Mouse (Mus musculus) forebrain, embryonic 13.5 days (tissue): Measurements from ENCODE around the gene Wdr35. TPM values are rescaled to one million over a fixed set of nuclear protein-coding genes. Genes with fewer than 3 reads are reported as not detected.
A peak's percentile ranks its signal among the peaks of the same experiment; 100 is the strongest.

Source experiments
- ATAC-seq: fragments of 200-750 bp; cut with Nextera tagmentation; 2 replicates; pipeline ENCODE4 v1.8.0; 2017
- H3K27ac ChIP-seq: fragments of 300-500 bp; sonication (generic); 2 replicates; pipeline ENCODE4 v1.5.1; 2015; ENCODE audit warnings: inconsistent platforms, mild to moderate bottlenecking, moderate library complexity
- H3K27me3 ChIP-seq: fragments of 300-500 bp; sonication (generic); 2 replicates; pipeline ENCODE4 v1.6.1; 2015; ENCODE audit warnings: mild to moderate bottlenecking, inconsistent platforms
- H3K36me3 ChIP-seq: fragments of 300-500 bp; sonication (generic); 2 replicates; pipeline ENCODE4 v1.6.1; 2015; ENCODE audit warnings: mild to moderate bottlenecking, inconsistent platforms; ENCODE audit not compliant: poor library complexity, severe bottlenecking
- H3K4me1 ChIP-seq: fragments of 300-500 bp; sonication (generic); 2 replicates; pipeline ENCODE4 v1.6.1; 2015; ENCODE audit warnings: inconsistent platforms
- H3K4me2 ChIP-seq: fragments of 300-500 bp; sonication (generic); 2 replicates; pipeline ENCODE4 v1.6.1; 2015; ENCODE audit warnings: inconsistent platforms, mild to moderate bottlenecking, moderate library complexity
- H3K4me3 ChIP-seq: fragments of 300-500 bp; sonication (generic); 2 replicates; pipeline ENCODE4 v1.5.1; 2015; ENCODE audit warnings: mild to moderate bottlenecking, inconsistent platforms
- H3K9ac ChIP-seq: fragments of 300-500 bp; sonication (generic); 2 replicates; pipeline ENCODE4 v1.6.1; 2015; ENCODE audit warnings: mild to moderate bottlenecking, inconsistent platforms
- H3K9me3 ChIP-seq: fragments of 300-500 bp; sonication (generic); replicated peaks from 2 replicates; pipeline ENCODE4 v1.6.1; 2016; ENCODE audit warnings: inconsistent platforms
- WGBS: fragments of 180-500 bp; shearing (Covaris S2); methylation state at CpG from one replicate; pipeline ENCODE4 v1.1.7; 2015; 5-methylcytosine and 5-hydroxymethylcytosine counted together
- polyA plus RNA-seq: library from polyadenylated mRNA; unstranded; fragments of >200 nt; fragmentation: Nextera tagmentation; extraction: Ambion mirVana; gene quantifications from 2 replicates; pipeline ENCODE4 v1.2.1, GENCODE M21; 2015

Gene Wdr35
- polyA plus RNA-seq, 1 experiment from 2014 or later, result 21.3 TPM

DNA sequence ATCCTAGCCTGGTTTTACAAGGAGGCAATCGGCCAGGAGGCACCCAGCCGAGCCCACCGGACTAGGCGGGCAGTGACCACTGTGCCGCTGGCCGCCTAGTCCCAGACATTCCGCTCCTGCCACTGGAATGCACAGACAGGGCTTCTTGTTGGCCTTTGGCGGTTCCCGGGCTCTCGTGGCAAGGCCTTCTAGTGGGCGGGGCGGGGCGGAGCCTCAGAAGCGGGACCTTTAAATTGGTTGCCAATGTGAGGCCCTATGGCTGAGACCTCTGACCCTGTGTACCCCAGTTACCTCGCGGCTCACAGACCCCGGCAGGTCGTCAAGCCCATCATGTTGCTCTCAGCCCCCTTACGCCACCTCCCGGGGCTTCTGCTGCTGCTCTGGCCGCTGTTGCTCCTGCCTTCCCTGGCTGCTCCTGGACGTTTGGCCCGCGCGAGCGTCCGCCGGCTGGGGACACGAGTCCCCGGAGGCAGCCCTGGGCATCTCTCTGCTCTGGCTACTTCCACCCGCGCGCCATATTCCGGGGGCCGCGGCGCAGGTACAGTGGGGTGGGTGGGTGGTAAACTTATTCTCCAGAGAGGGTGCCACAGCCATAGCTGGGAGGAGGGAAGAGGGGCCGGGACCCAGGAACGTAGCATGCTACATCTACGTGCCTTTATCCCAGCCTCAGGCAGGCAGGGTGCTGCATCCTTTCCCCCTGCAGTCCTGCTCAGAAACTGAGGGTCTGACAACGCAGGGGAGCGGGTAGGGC lies 25.8 kb upstream of the Wdr35 start, which contains the start of gene Matn3:
Gene Matn3, plus strand, starts transcription at position 216 of the 751 bp plus-strand sequence.
- peak; percentile 75 for ATAC-seq
- Histone ChIP-seq H3K27me3 (0 out of 2 replicates have a peak, but pooled peaks cover 4% of the 10 kb centered on the region), H3K9ac (peak within 1 kb of the TSS; percentile 62), H3K4me2 (peak within 1 kb of the TSS; percentile 80), H3K9me3 (no peaks in the 10 kb centered on the region), H3K4me3 (peak within 1 kb of the TSS; percentile 42), H3K36me3 (no peaks in the 10 kb centered on the region), H3K4me1 (peaks cover 11% of the 10 kb centered on the region), H3K27ac (no peak within 1 kb of the TSS)
- WGBS, result under 1% methylated on average over 42 of the region's 42 CpGs

DNA sequence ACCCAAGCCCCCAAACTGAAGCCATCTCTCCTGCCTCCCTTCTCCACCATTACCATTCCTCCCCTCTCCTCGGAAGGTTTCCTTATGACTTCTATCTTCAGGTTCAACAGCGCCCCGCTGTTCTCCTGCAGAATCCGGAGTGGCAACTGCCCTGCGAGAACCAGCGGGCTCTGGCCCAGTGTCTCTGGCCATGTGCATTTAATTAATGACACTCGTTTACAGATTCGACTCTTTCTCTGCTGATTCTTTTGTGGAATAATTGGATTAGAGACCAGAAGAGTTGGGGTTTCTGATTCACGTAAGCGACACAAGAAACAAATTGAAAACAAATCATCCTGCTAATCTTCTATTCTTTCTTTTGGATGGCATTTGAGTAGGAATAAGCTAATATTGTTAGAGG lies 20.6 kb upstream of the Wdr35 start:
- Histone ChIP-seq H3K27me3 (no peaks in the 10 kb centered on the region), H3K4me3 (no peak overlapping the region), H3K4me1 (peaks cover 3% of the 10 kb centered on the region; the same call in 1 of the 2 replicates), H3K36me3 (no peaks in the 10 kb centered on the region), H3K9me3 (no peaks in the 10 kb centered on the region), H3K9ac (no peak overlapping the region), H3K4me2 (no peak overlapping the region), H3K27ac (no peak overlapping the region)
- 37% methylated on average over 10 of the region's 10 CpGs for WGBS
- ATAC-seq, result no peak

DNA sequence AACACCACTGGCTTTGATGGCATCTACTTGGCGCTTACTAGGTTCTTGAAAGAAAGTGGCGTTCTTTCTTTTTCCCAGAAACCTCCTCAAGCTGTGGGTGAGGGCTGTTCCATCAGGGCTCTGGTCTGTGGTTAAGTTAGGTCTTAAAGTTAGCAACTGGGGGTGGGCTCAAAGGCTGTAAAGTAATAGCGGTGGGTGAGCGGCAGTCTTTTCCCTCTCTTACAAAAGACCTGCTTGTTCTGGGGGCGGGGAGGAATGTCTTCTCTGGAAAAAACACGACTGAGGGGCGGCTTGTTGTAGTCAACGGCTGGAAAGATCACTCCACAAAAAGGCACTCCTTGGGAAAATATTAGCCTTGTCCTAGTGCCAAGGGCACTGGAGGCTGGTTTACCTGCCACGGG lies 19.5 kb upstream of the Wdr35 start:
- Histone ChIP-seq H3K36me3 (no peaks in the 10 kb centered on the region), H3K27ac (no peak overlapping the region), H3K9me3 (no peaks in the 10 kb centered on the region), H3K4me2 (no peak overlapping the region), H3K4me3 (no peak overlapping the region), H3K4me1 (no peaks in the 10 kb centered on the region), H3K27me3 (no peaks in the 10 kb centered on the region), H3K9ac (no peak overlapping the region)
- ATAC-seq, result no peak
- 46% methylated on average over 9 of the region's 9 CpGs for WGBS

DNA sequence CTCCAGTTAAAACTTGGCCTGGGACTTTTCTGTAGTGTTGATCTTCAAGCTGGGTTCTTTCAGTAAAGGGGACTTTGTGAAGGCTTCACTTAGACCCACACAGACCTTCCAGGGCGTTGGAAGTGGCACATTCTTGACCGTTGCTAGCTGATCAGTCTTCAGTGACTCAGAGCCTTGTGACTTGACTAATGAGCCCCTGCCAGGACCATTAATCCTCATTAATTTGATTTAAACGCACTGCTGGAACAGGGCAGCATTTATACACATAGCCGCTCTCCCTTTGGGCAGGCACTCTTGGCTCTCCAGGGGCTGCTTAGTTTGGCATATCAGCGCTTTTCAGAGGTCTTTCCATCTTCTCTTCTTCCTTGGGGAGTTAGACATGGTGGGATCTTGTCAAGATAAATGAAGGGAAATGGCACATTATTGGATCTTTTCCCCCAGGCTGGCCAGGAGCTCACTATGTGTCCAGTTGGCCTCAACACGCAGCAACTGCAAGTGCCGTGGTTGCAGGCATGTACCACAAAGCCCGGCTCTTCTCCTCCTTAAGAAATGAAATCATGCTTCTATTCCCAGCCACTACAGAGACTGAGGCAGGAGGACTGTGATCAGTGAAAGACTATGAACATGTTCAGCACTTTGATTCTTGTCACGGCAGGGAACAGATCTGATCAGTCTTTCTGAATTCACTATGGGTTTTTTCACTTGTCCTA lies 11.9 kb upstream of the Wdr35 start:
- H3K27ac ChIP-seq, result no peak overlapping the region
- no peaks in the 10 kb centered on the region for H3K27me3 ChIP-seq
- WGBS, result 45% methylated on average over 9 of the region's 9 CpGs
- no peaks in the 10 kb centered on the region for H3K9me3 ChIP-seq
- H3K36me3 ChIP-seq, result no peaks in the 10 kb centered on the region
- no peak overlapping the region for H3K9ac ChIP-seq
- H3K4me1 ChIP-seq, result no peaks in the 10 kb centered on the region; the same call in 1 of the 2 replicates
- ATAC-seq, result no peak
- H3K4me2 ChIP-seq, result no peak overlapping the region
- no peak overlapping the region for H3K4me3 ChIP-seq

DNA sequence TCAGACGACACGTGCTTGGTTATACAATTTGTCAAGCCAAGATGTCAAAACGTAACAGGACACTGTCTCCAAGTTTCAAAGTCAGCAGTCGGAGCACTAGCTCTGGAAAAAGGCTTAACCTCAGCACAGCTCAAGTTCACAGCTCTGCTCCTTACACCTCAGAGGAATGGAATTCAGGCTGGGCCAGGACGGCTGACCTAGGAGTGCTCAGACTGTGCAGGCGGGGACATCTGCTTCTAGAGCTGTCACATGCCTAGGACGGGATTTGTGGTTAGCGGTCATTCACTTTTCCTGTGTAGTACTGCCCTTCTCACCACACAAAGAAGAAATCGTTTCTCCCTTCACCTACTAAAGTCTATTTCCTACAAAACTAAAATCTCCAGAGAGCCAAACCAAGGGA lies 3.9 kb upstream of the Wdr35 start:
- Histone ChIP-seq H3K9ac (no peak overlapping the region), H3K9me3 (no peaks in the 10 kb centered on the region), H3K4me2 (no peak overlapping the region), H3K4me1 (peaks cover 11% of the 10 kb centered on the region), H3K27ac (no peak overlapping the region), H3K27me3 (no peaks in the 10 kb centered on the region), H3K36me3 (no peaks in the 10 kb centered on the region), H3K4me3 (no peak overlapping the region)
- 46% methylated on average over 9 of the region's 9 CpGs for WGBS
- no peak for ATAC-seq

DNA sequence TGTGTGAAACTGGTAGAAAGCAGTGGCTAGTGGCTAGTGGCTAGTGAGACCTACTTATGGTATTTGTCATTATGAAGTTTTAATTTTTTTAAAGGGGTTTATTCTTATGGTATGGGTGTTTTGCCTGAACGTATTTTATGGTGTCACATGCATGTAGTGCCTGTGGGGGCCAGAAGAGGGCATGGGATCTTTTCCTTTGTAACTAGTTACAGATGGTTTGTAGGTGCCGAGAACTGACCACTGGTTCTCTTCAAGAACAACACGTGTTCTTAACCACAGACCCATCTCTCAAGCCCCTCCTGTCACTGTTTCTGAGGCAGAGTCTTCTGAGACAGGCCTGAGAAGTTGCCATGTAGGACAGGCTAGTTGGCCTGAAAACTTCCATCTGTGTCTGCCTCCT lies 1.4 kb downstream of the Wdr35 start:
- Histone ChIP-seq H3K4me1 (peaks cover 11% of the 10 kb centered on the region), H3K9me3 (no peaks in the 10 kb centered on the region), H3K36me3 (peaks cover 16% of the 10 kb centered on the region), H3K4me3 (no peak overlapping the region), H3K9ac (0 out of 2 replicates have a peak overlapping the region, but pooled peaks have one; percentile 77), H3K27ac (no peak overlapping the region), H3K4me2 (peak overlapping the region; percentile 84), H3K27me3 (no peaks in the 10 kb centered on the region)
- ATAC-seq, result no peak
- 82% methylated on average over 3 of the region's 3 CpGs for WGBS

DNA sequence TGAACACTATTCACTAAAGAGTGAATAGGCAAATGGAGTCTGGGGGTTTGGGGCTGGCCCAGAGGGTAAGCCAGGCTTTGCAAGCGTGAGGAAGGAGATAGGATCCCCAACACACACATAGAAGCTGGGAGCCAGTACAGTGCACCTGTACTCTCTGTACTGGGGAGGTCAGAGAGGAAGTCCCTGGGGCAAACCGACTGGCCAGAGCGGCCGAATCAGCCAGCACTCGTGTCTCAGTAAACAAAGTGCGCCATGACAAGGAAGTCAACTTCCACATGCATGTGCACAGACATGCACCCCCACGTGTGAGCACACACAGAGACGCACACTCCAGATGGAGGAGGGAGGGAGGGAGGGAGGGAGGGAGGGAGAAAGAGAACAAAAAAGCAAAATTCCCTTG lies 19.5 kb downstream of the Wdr35 start:
- H3K9me3 ChIP-seq, result no peaks in the 10 kb centered on the region
- H3K36me3 ChIP-seq, result peaks cover 24% of the 10 kb centered on the region
- H3K4me1 ChIP-seq, result no peaks in the 10 kb centered on the region
- H3K27me3 ChIP-seq, result no peaks in the 10 kb centered on the region
- H3K4me2 ChIP-seq, result no peak overlapping the region
- no peak overlapping the region for H3K4me3 ChIP-seq
- no peak for ATAC-seq
- no peak overlapping the region for H3K27ac ChIP-seq
- WGBS, result 82% methylated on average over 8 of the region's 8 CpGs
- H3K9ac ChIP-seq, result no peak overlapping the region

DNA sequence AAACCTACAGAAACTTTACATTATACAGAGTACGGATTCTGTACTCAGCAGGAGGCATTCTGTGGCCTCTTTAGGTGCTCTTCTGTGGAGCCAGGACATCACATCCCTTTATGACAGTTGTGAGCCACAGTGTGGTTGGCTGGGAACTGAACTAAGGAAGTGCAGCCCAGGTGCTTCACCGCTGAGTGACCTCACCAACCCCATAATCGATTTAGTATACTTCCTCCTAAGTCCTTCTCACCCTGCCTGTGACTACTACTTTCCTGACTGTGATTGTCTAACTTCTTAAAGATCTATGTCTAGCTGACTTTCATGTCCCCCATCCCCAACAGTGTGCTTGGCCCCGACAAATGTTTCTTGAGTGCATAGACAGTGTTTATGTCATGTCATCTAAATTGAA lies 24.6 kb downstream of the Wdr35 start:
- H3K9ac ChIP-seq, result no peak overlapping the region
- H3K27ac ChIP-seq, result no peak overlapping the region
- peaks cover 11% of the 10 kb centered on the region for H3K36me3 ChIP-seq
- H3K4me2 ChIP-seq, result no peak overlapping the region
- H3K4me3 ChIP-seq, result no peak overlapping the region
- H3K9me3 ChIP-seq, result no peaks in the 10 kb centered on the region
- no peaks in the 10 kb centered on the region for H3K27me3 ChIP-seq
- 95% methylated on average over 4 of the region's 4 CpGs for WGBS
- H3K4me1 ChIP-seq, result no peaks in the 10 kb centered on the region
- ATAC-seq, result no peak

DNA sequence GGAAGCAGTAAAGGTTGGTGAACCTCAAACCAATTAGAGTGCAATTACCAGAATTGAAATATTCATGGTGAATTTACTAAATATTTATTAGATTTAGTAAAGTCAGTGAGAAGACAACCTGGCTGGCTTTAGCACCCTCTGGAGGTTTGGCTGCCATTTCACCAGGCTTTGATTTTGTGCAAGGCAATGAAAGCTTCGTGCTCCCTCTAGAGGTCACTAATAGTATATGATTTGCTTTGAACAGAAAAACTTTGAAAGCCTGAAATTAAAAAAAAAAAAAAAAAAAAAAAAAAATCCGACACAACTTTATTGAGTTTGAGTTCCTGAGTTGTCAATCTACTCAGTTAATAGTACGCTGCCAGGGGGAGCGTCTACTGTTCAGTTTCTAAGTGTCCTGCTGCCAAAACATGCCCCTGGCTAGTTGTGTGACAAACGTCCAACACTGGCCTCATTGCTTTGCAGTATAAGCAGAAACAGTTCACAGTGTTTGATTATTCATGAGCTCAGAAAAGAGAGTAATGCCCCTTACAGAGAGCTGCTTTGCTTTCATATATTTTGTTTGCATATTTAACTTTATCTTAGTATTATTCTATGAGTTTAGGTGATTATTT lies 28.5 kb downstream of the Wdr35 start:
- no peak overlapping the region for H3K27ac ChIP-seq
- no peaks in the 10 kb centered on the region for H3K4me1 ChIP-seq
- H3K36me3 ChIP-seq, result peaks cover 16% of the 10 kb centered on the region; the same call in 1 of the 2 replicates
- no peak overlapping the region for H3K4me3 ChIP-seq
- 7% methylated on average over 5 of the region's 5 CpGs for WGBS
- no peaks in the 10 kb centered on the region for H3K9me3 ChIP-seq
- H3K9ac ChIP-seq, result no peak overlapping the region
- H3K4me2 ChIP-seq, result no peak overlapping the region
- H3K27me3 ChIP-seq, result no peaks in the 10 kb centered on the region
- ATAC-seq, result peak; percentile 77

DNA sequence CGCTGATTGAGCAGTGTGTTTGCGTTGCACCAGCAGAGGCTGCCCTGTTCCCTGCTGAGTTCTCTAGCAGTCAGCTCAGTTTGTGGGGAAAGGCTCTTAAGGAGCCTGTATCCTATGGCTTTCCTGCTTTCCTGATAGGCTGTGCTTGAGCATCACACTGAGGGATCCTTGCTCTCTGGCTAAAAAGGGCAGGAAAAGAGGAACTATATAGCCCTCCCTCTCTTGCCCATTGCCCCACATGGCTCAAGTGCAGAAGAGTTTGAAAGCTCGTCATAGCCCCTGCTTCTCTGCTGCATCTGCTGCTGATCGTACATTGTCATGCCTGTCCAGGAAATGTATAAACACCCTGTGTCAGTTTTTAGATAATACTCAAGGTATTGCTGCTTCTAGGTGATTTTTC lies 33.5 kb downstream of the Wdr35 start:
- Histone ChIP-seq H3K4me2 (no peak overlapping the region), H3K27ac (no peak overlapping the region), H3K9ac (no peak overlapping the region), H3K36me3 (peaks cover 8% of the 10 kb centered on the region; the same call in 1 of the 2 replicates), H3K4me1 (no peaks in the 10 kb centered on the region), H3K4me3 (no peak overlapping the region), H3K27me3 (no peaks in the 10 kb centered on the region), H3K9me3 (no peaks in the 10 kb centered on the region)
- 70% methylated on average over 4 of the region's 4 CpGs for WGBS
- no peak for ATAC-seq

DNA sequence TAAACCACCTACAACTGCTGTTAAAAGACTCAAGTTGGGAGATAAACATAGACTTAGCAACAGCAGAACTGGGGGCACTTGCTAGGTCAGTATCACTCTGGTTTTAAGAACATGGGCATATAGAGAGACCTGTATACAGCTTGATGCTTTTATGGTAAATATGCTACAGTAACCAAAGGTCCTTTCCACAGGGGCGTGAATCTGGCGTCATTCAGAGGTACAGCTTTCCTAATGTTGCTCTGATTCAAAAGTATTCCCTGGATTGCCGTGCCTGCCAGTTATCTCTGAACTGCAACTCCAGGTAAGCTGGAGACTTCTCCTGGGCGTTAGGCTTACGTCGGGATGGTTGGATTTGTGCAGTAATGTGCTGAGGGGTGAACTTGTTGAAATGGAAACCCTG lies 34.1 kb downstream of the Wdr35 start:
- Histone ChIP-seq H3K27me3 (no peaks in the 10 kb centered on the region), H3K27ac (no peak overlapping the region), H3K9ac (no peak overlapping the region), H3K9me3 (no peaks in the 10 kb centered on the region), H3K36me3 (peaks cover 12% of the 10 kb centered on the region), H3K4me3 (no peak overlapping the region), H3K4me1 (no peaks in the 10 kb centered on the region), H3K4me2 (no peak overlapping the region)
- no peak for ATAC-seq
- WGBS, result 96% methylated on average over 6 of the region's 6 CpGs

DNA sequence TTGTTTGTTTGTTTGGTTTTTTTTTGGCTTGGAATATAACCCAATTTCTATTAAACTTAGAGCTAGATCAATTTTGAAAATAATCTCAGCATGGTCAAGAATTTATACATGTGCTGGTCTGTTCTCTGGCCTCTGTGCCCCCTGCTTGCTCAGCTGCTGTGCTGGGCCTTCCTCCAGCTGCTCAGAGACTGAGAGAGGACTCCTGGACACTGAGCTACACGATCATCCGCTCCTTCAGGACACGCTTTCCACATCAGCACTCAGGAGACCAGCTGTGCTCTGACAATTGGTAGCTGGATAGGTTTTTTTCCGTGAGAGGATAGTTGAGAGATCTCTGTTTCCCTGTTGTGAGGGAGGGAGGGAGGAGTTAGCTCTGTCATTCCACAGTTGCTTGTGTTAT lies 36.6 kb downstream of the Wdr35 start:
- no peaks in the 10 kb centered on the region for H3K4me1 ChIP-seq
- no peak for ATAC-seq
- no peaks in the 10 kb centered on the region for H3K9me3 ChIP-seq
- H3K27ac ChIP-seq, result no peak overlapping the region
- no peak overlapping the region for H3K9ac ChIP-seq
- H3K4me2 ChIP-seq, result no peak overlapping the region
- WGBS, result 78% methylated on average over 4 of the region's 4 CpGs
- H3K4me3 ChIP-seq, result no peak overlapping the region
- H3K36me3 ChIP-seq, result peaks cover 17% of the 10 kb centered on the region
- H3K27me3 ChIP-seq, result no peaks in the 10 kb centered on the region
